In genomic region chr4:63459141-63459789, GRCm38 (mm10) we compare ENCODE assay signal across 7 mouse cellular contexts. TPM values are rescaled to one million over a fixed set of nuclear protein-coding genes. Genes with fewer than 3 reads are reported as not detected.
DNase-seq lines count a peak whose midpoint lies in the region; ATAC-seq and TF ChIP-seq lines count a peak whose summit lies in the region.

No protein-coding gene starts in this region.

- no peak for TF ChIP-seq CTCF in stomach, postnatal 0 days (IDR thresholded peaks at IDR 0.05; ENCODE audit: low read depth)

- H3K27ac ChIP-seq in stomach, embryonic 14.5 days (ENCODE audit: low read length), result peak overlapping the region; percentile 61; the same call in 1 of the 2 replicates
- no peak overlapping the region; the same call in 1 of the 2 replicates for H3K27ac ChIP-seq in stomach, postnatal 0 days (replicated peaks)
- H3K27ac ChIP-seq in forebrain, embryonic 13.5 days, result peak overlapping the region; percentile 84
- peak overlapping the region; percentile 86 for H3K27ac ChIP-seq in limb, embryonic 12.5 days
- H3K27ac ChIP-seq in stomach, embryonic 15.5 days, result peak overlapping the region; percentile 2; the same call in 1 of the 2 replicates

- no peak for DNase-seq in stomach, postnatal 0 days (ENCODE audit: low spot score)
- DNase-seq in thymus, postnatal 25 days, result no peak

- no peaks in the 10 kb centered on the region for H3K36me3 ChIP-seq in stomach, embryonic 14.5 days (ENCODE audit: control insufficient read depth, insufficient read depth, low read length)
- no peaks in the 10 kb centered on the region for H3K36me3 ChIP-seq in stomach, postnatal 0 days (ENCODE audit: control insufficient read depth, insufficient read depth, low read length)
- H3K36me3 ChIP-seq in forebrain, embryonic 13.5 days (ENCODE audit: poor library complexity, severe bottlenecking), result no peaks in the 10 kb centered on the region
- peaks cover 7% of the 10 kb centered on the region; the same call in 1 of the 2 replicates for H3K36me3 ChIP-seq in limb, embryonic 12.5 days
- no peaks in the 10 kb centered on the region for H3K36me3 ChIP-seq in stomach, embryonic 15.5 days

- H3K4me1 ChIP-seq in stomach, embryonic 14.5 days (ENCODE audit: control insufficient read depth, insufficient read depth, low read length), result peaks cover 9% of the 10 kb centered on the region; the same call in 1 of the 2 replicates
- no peaks in the 10 kb centered on the region; the same call in 1 of the 2 replicates for H3K4me1 ChIP-seq in stomach, postnatal 0 days (replicated peaks; ENCODE audit: control insufficient read depth, insufficient read depth)
- peaks cover 39% of the 10 kb centered on the region for H3K4me1 ChIP-seq in forebrain, embryonic 13.5 days
- H3K4me1 ChIP-seq in limb, embryonic 12.5 days (replicated peaks), result peaks cover 70% of the 10 kb centered on the region
- H3K4me1 ChIP-seq in stomach, embryonic 15.5 days, result peaks cover 10% of the 10 kb centered on the region; the same call in 1 of the 2 replicates

- no peak overlapping the region for H3K4me3 ChIP-seq in stomach, embryonic 14.5 days (ENCODE audit: low read depth, low read length)
- no peak overlapping the region for H3K4me3 ChIP-seq in stomach, postnatal 0 days (ENCODE audit: low read depth, low read length)
- H3K4me3 ChIP-seq in forebrain, embryonic 13.5 days, result no peak overlapping the region
- H3K4me3 ChIP-seq in limb, embryonic 12.5 days (replicated peaks), result no peak overlapping the region
- no peak overlapping the region for H3K4me3 ChIP-seq in stomach, embryonic 15.5 days (replicated peaks)

- WGBS in stomach, embryonic 14.5 days, result 35% methylated on average over 16 of the region's 16 CpGs
- WGBS in stomach, postnatal 0 days, result 37% methylated on average over 16 of the region's 16 CpGs
- WGBS in forebrain, embryonic 13.5 days, result 2% methylated on average over 16 of the region's 16 CpGs
- WGBS in limb, embryonic 12.5 days, result 20% methylated on average over 16 of the region's 16 CpGs
- 46% methylated on average over 16 of the region's 16 CpGs for WGBS in stomach, embryonic 15.5 days

- no peak for TF ChIP-seq EP300 in stomach, postnatal 0 days (optimal IDR thresholded peaks at IDR 0.05)

- no peaks in the 10 kb centered on the region for H3K27me3 ChIP-seq in stomach, embryonic 14.5 days (ENCODE audit: control insufficient read depth, insufficient read depth, low read length)
- H3K27me3 ChIP-seq in stomach, postnatal 0 days (ENCODE audit: control insufficient read depth, insufficient read depth, low read length), result no peaks in the 10 kb centered on the region
- H3K27me3 ChIP-seq in forebrain, embryonic 13.5 days, result peaks cover 46% of the 10 kb centered on the region
- no peaks in the 10 kb centered on the region for H3K27me3 ChIP-seq in limb, embryonic 12.5 days
- no peaks in the 10 kb centered on the region for H3K27me3 ChIP-seq in stomach, embryonic 15.5 days (replicated peaks)

- ATAC-seq in stomach, embryonic 14.5 days (ENCODE audit: insufficient number of reproducible peaks, insufficient read depth, low FRiP score, low read depth), result peak; percentile 16; the same call in 1 of the 2 replicates
- ATAC-seq in stomach, postnatal 0 days (ENCODE audit: low FRiP score, low TSS enrichment), result no peak
- peak; percentile 87 for ATAC-seq in forebrain, embryonic 13.5 days
- peak; percentile 69 for ATAC-seq in limb, embryonic 12.5 days (ENCODE audit: insufficient number of reproducible peaks, insufficient read depth, low FRiP score, low TSS enrichment, low read depth)
- ATAC-seq in stomach, embryonic 15.5 days (ENCODE audit: insufficient read depth, low FRiP score, low read depth), result no peak
- ATAC-seq in activated CD4-positive, CD25-positive, alpha-beta regulatory T cell, adult 4 months, result no peak

- no peak overlapping the region for H3K9ac ChIP-seq in stomach, embryonic 14.5 days (replicated peaks; ENCODE audit: low read depth, low read length)
- no peak overlapping the region for H3K9ac ChIP-seq in stomach, postnatal 0 days (ENCODE audit: low read length)
- peak overlapping the region; percentile 21; the same call in 1 of the 2 replicates for H3K9ac ChIP-seq in forebrain, embryonic 13.5 days
- H3K9ac ChIP-seq in limb, embryonic 12.5 days (replicated peaks), result peak overlapping the region; percentile 27; the same call in 1 of the 2 replicates
- H3K9ac ChIP-seq in stomach, embryonic 15.5 days, result no peak overlapping the region

- H3K9me3 ChIP-seq in stomach, embryonic 14.5 days (ENCODE audit: control insufficient read depth, low read depth, low read length), result no peaks in the 10 kb centered on the region
- H3K9me3 ChIP-seq in stomach, postnatal 0 days (ENCODE audit: control insufficient read depth, low read length), result no peaks in the 10 kb centered on the region
- H3K9me3 ChIP-seq in forebrain, embryonic 13.5 days (replicated peaks), result no peaks in the 10 kb centered on the region
- no peaks in the 10 kb centered on the region for H3K9me3 ChIP-seq in limb, embryonic 12.5 days
- no peaks in the 10 kb centered on the region for H3K9me3 ChIP-seq in stomach, embryonic 15.5 days

- H3K4me2 ChIP-seq in stomach, embryonic 14.5 days (replicated peaks; ENCODE audit: low read depth, low read length), result no peak overlapping the region
- H3K4me2 ChIP-seq in stomach, postnatal 0 days (replicated peaks; ENCODE audit: low read depth), result no peak overlapping the region
- peak overlapping the region; percentile 48 for H3K4me2 ChIP-seq in forebrain, embryonic 13.5 days
- H3K4me2 ChIP-seq in limb, embryonic 12.5 days, result peak overlapping the region; percentile 31
- H3K4me2 ChIP-seq in stomach, embryonic 15.5 days, result no peak overlapping the region

RNA-seq across cellular contexts. Expression of gene Whrn, which starts 36.5 kb away (rescaled TPM):
- 4.6 and 6.0 TPM in 2 replicates for polyA plus RNA-seq in stomach, embryonic 14.5 days (2014; fragmentation: Nextera tagmentation; extraction: Ambion mirVana)
- polyA plus RNA-seq in stomach, postnatal 0 days (2015; fragmentation: Nextera tagmentation; extraction: Ambion mirVana), result 1.2 and 2.0 TPM in 2 replicates
- polyA plus RNA-seq in forebrain, embryonic 13.5 days (2015; fragmentation: Nextera tagmentation; extraction: Ambion mirVana), result 5.5 and 6.1 TPM in 2 replicates
- 14.7 and 14.8 TPM in 2 replicates for polyA plus RNA-seq in limb, embryonic 12.5 days (2016; fragmentation: Nextera tagmentation; extraction: Ambion mirVana)
- polyA plus RNA-seq in stomach, embryonic 15.5 days (2015; fragmentation: Nextera tagmentation; extraction: Ambion mirVana), result 4.1 and 4.3 TPM in 2 replicates
- polyA plus RNA-seq in activated CD4-positive, CD25-positive, alpha-beta regulatory T cell, adult 4 months (2017; shearing (Covaris generic)), result 1 to 10 TPM; 3.1 to 3.2 TPM

RNA-seq across cellular contexts. Expression of gene Akna, which starts 56.1 kb away (rescaled TPM):
- 6.9 and 7.0 TPM in 2 replicates for polyA plus RNA-seq in stomach, embryonic 14.5 days (2014; fragmentation: Nextera tagmentation; extraction: Ambion mirVana)
- 2.0 and 2.2 TPM in 2 replicates for polyA plus RNA-seq in stomach, postnatal 0 days (2015; fragmentation: Nextera tagmentation; extraction: Ambion mirVana)
- 21.7 and 23.1 TPM in 2 replicates for polyA plus RNA-seq in forebrain, embryonic 13.5 days (2015; fragmentation: Nextera tagmentation; extraction: Ambion mirVana)
- polyA plus RNA-seq in limb, embryonic 12.5 days (2016; fragmentation: Nextera tagmentation; extraction: Ambion mirVana), result 10.0 and 11.3 TPM in 2 replicates
- polyA plus RNA-seq in stomach, embryonic 15.5 days (2015; fragmentation: Nextera tagmentation; extraction: Ambion mirVana), result 6.7 and 7.0 TPM in 2 replicates
- 100 to 1,000 TPM in 1 of 2 experiments, 10 to 100 TPM in 1; 72.4 to 116 TPM for polyA plus RNA-seq in activated CD4-positive, CD25-positive, alpha-beta regulatory T cell, adult 4 months (2017; shearing (Covaris generic))

Comparison
In these comparisons a context has a peak if more than half of its experiments do, and no peak if none do; other contexts are left out.
1. ATAC-seq: peak in stomach, embryonic 14.5 days (single experiment), forebrain, embryonic 13.5 days (single experiment) and limb, embryonic 12.5 days (single experiment); none in stomach, postnatal 0 days (single experiment), stomach, embryonic 15.5 days (single experiment) and activated CD4-positive, CD25-positive, alpha-beta regulatory T cell, adult 4 months (single experiment).
2. H3K4me2 ChIP-seq: peak in forebrain, embryonic 13.5 days (single experiment) and limb, embryonic 12.5 days (single experiment); none in stomach, embryonic 14.5 days (single experiment), stomach, postnatal 0 days (single experiment) and stomach, embryonic 15.5 days (single experiment).
3. H3K9ac ChIP-seq: peak in forebrain, embryonic 13.5 days (single experiment) and limb, embryonic 12.5 days (single experiment); none in stomach, embryonic 14.5 days (single experiment), stomach, postnatal 0 days (single experiment) and stomach, embryonic 15.5 days (single experiment).